Mouse (Mus musculus): ENCODE measurements at regions not wholly inside any gene's neighbourhood (a gene's known extent, or its start where the extent isn't known, plus 50 kb on each side); places are given as distances from the start of the nearest gene placed in this dataset.
"Not testable (repeated sequence)": the region's sequence is repeated elsewhere in the genome, so short reads cannot be mapped to it uniquely, and the experiment has no call there.

- H3K4me2 ChIP-seq: no peak overlapping the region
- H3K4me3 ChIP-seq (ENCODE audit: low read depth, low read length): no peak overlapping the region
- WGBS (ENCODE audit: insufficient replicate concordance): 63% methylated on average over 6 of the region's 6 CpGs
- no peak overlapping the region for H3K9ac ChIP-seq (ENCODE audit: low read depth, low read length)
- no peaks in the 10 kb centered on the region for H3K4me1 ChIP-seq (ENCODE audit: control insufficient read depth, insufficient read depth, low read length)
- H3K27ac ChIP-seq (ENCODE audit: low read depth, low read length): no peak overlapping the region
- no peaks in the 10 kb centered on the region for H3K36me3 ChIP-seq (ENCODE audit: control insufficient read depth, insufficient read depth, low read length)
- H3K27me3 ChIP-seq (ENCODE audit: control insufficient read depth, insufficient read depth, low read length): no peaks in the 10 kb centered on the region
- no peak for ATAC-seq (replicated peaks; ENCODE audit: insufficient number of reproducible peaks, low FRiP score, low TSS enrichment)
- no peaks in the 10 kb centered on the region for H3K9me3 ChIP-seq (replicated peaks; ENCODE audit: control insufficient read depth, low read length)
Measured at GRCm38 (mm10) chr7:96017112-96017884, 153.7 kb upstream of the Tenm4 start.

GRCm38 (mm10) chr7:96024048-96024447, 147.0 kb upstream of the Tenm4 start:
- Histone ChIP-seq H3K9ac (ENCODE audit: low read depth, low read length) (no peak overlapping the region), H3K4me3 (ENCODE audit: low read depth, low read length) (no peak overlapping the region), H3K36me3 (ENCODE audit: control insufficient read depth, insufficient read depth, low read length) (no peaks in the 10 kb centered on the region), H3K4me1 (ENCODE audit: control insufficient read depth, insufficient read depth, low read length) (no peaks in the 10 kb centered on the region), H3K27me3 (ENCODE audit: control insufficient read depth, insufficient read depth, low read length) (no peaks in the 10 kb centered on the region), H3K27ac (ENCODE audit: low read depth, low read length) (no peak overlapping the region), H3K4me2 (no peak overlapping the region), H3K9me3 (replicated peaks; ENCODE audit: control insufficient read depth, low read length) (no peaks in the 10 kb centered on the region; the same call in 1 of the 2 replicates)
- ATAC-seq (replicated peaks; ENCODE audit: insufficient number of reproducible peaks, low FRiP score, low TSS enrichment): no peak
- 75% methylated on average over 3 of the region's 3 CpGs for WGBS (ENCODE audit: insufficient replicate concordance)

- Histone ChIP-seq H3K4me1 (ENCODE audit: control insufficient read depth, insufficient read depth, low read length) (no peaks in the 10 kb centered on the region), H3K9ac (ENCODE audit: low read depth, low read length) (no peak overlapping the region), H3K4me3 (ENCODE audit: low read depth, low read length) (no peak overlapping the region), H3K9me3 (replicated peaks; ENCODE audit: control insufficient read depth, low read length) (no peaks in the 10 kb centered on the region; the same call in 1 of the 2 replicates), H3K27me3 (ENCODE audit: control insufficient read depth, insufficient read depth, low read length) (no peaks in the 10 kb centered on the region), H3K27ac (ENCODE audit: low read depth, low read length) (no peak overlapping the region), H3K36me3 (ENCODE audit: control insufficient read depth, insufficient read depth, low read length) (no peaks in the 10 kb centered on the region), H3K4me2 (no peak overlapping the region)
- WGBS (ENCODE audit: insufficient replicate concordance): 77% methylated on average over 6 of the region's 6 CpGs
- ATAC-seq (replicated peaks; ENCODE audit: insufficient number of reproducible peaks, low FRiP score, low TSS enrichment): no peak
Measured at GRCm38 (mm10) chr7:96026781-96027418, 144.1 kb upstream of the Tenm4 start.

- Histone ChIP-seq H3K4me1 (ENCODE audit: control insufficient read depth, insufficient read depth, low read length) (no peaks in the 10 kb centered on the region), H3K27me3 (ENCODE audit: control insufficient read depth, insufficient read depth, low read length) (no peaks in the 10 kb centered on the region), H3K4me2 (no peak overlapping the region), H3K36me3 (ENCODE audit: control insufficient read depth, insufficient read depth, low read length) (no peaks in the 10 kb centered on the region), H3K27ac (ENCODE audit: low read depth, low read length) (no peak overlapping the region), H3K4me3 (ENCODE audit: low read depth, low read length) (no peak overlapping the region), H3K9ac (ENCODE audit: low read depth, low read length) (no peak overlapping the region), H3K9me3 (replicated peaks; ENCODE audit: control insufficient read depth, low read length) (no peaks in the 10 kb centered on the region)
- WGBS (ENCODE audit: insufficient replicate concordance): 88% methylated on average over 4 of the region's 4 CpGs
- ATAC-seq (replicated peaks; ENCODE audit: insufficient number of reproducible peaks, low FRiP score, low TSS enrichment): no peak
Measured at GRCm38 (mm10) chr7:96033636-96034035, 137.4 kb upstream of the Tenm4 start.

GRCm38 (mm10) chr7:96035456-96035855, 135.6 kb upstream of the Tenm4 start:
- H3K36me3 ChIP-seq (ENCODE audit: control insufficient read depth, insufficient read depth, low read length): no peaks in the 10 kb centered on the region
- 48% methylated on average over 2 of the region's 2 CpGs for WGBS (ENCODE audit: insufficient replicate concordance)
- no peaks in the 10 kb centered on the region for H3K9me3 ChIP-seq (replicated peaks; ENCODE audit: control insufficient read depth, low read length)
- no peak overlapping the region for H3K4me2 ChIP-seq
- no peaks in the 10 kb centered on the region for H3K4me1 ChIP-seq (ENCODE audit: control insufficient read depth, insufficient read depth, low read length)
- no peak overlapping the region for H3K4me3 ChIP-seq (ENCODE audit: low read depth, low read length)
- no peak for ATAC-seq (replicated peaks; ENCODE audit: insufficient number of reproducible peaks, low FRiP score, low TSS enrichment)
- no peaks in the 10 kb centered on the region for H3K27me3 ChIP-seq (ENCODE audit: control insufficient read depth, insufficient read depth, low read length)
- no peak overlapping the region for H3K9ac ChIP-seq (ENCODE audit: low read depth, low read length)
- H3K27ac ChIP-seq (ENCODE audit: low read depth, low read length): no peak overlapping the region

GRCm38 (mm10) chr7:96039628-96040027, 131.4 kb upstream of the Tenm4 start:
- Histone ChIP-seq H3K4me1 (ENCODE audit: control insufficient read depth, insufficient read depth, low read length) (no peaks in the 10 kb centered on the region), H3K36me3 (ENCODE audit: control insufficient read depth, insufficient read depth, low read length) (no peaks in the 10 kb centered on the region), H3K9me3 (replicated peaks; ENCODE audit: control insufficient read depth, low read length) (peaks cover 3% of the 10 kb centered on the region; the same call in 1 of the 2 replicates), H3K27me3 (ENCODE audit: control insufficient read depth, insufficient read depth, low read length) (no peaks in the 10 kb centered on the region), H3K4me3 (ENCODE audit: low read depth, low read length) (no peak overlapping the region), H3K27ac (ENCODE audit: low read depth, low read length) (no peak overlapping the region), H3K4me2 (no peak overlapping the region), H3K9ac (ENCODE audit: low read depth, low read length) (no peak overlapping the region)
- no peak for ATAC-seq (replicated peaks; ENCODE audit: insufficient number of reproducible peaks, low FRiP score, low TSS enrichment)
- WGBS (ENCODE audit: insufficient replicate concordance): 59% methylated on average over 6 of the region's 6 CpGs

GRCm38 (mm10) chr7:96041806-96042205, 129.2 kb upstream of the Tenm4 start:
- Histone ChIP-seq H3K4me3 (ENCODE audit: low read depth, low read length) (no peak overlapping the region), H3K36me3 (ENCODE audit: control insufficient read depth, insufficient read depth, low read length) (no peaks in the 10 kb centered on the region), H3K9ac (ENCODE audit: low read depth, low read length) (no peak overlapping the region), H3K4me1 (ENCODE audit: control insufficient read depth, insufficient read depth, low read length) (no peaks in the 10 kb centered on the region), H3K27me3 (ENCODE audit: control insufficient read depth, insufficient read depth, low read length) (no peaks in the 10 kb centered on the region), H3K4me2 (no peak overlapping the region), H3K9me3 (replicated peaks; ENCODE audit: control insufficient read depth, low read length) (peaks cover 4% of the 10 kb centered on the region; the same call in 1 of the 2 replicates), H3K27ac (ENCODE audit: low read depth, low read length) (no peak overlapping the region)
- ATAC-seq (replicated peaks; ENCODE audit: insufficient number of reproducible peaks, low FRiP score, low TSS enrichment): no peak
- 66% methylated on average over 4 of the region's 4 CpGs for WGBS (ENCODE audit: insufficient replicate concordance)

- Histone ChIP-seq H3K4me3 (ENCODE audit: low read depth, low read length) (no peak overlapping the region), H3K27me3 (ENCODE audit: control insufficient read depth, insufficient read depth, low read length) (no peaks in the 10 kb centered on the region), H3K4me2 (no peak overlapping the region), H3K9ac (ENCODE audit: low read depth, low read length) (no peak overlapping the region), H3K4me1 (ENCODE audit: control insufficient read depth, insufficient read depth, low read length) (no peaks in the 10 kb centered on the region), H3K9me3 (replicated peaks; ENCODE audit: control insufficient read depth, low read length) (no peaks in the 10 kb centered on the region), H3K27ac (ENCODE audit: low read depth, low read length) (no peak overlapping the region), H3K36me3 (ENCODE audit: control insufficient read depth, insufficient read depth, low read length) (no peaks in the 10 kb centered on the region)
- WGBS (ENCODE audit: insufficient replicate concordance): 76% methylated on average over 1 of the region's 1 CpGs
- ATAC-seq (replicated peaks; ENCODE audit: insufficient number of reproducible peaks, low FRiP score, low TSS enrichment): no peak
Measured at GRCm38 (mm10) chr7:96051631-96052030, 119.4 kb upstream of the Tenm4 start.

GRCm38 (mm10) chr7:96061599-96061998, 109.4 kb upstream of the Tenm4 start:
- WGBS (ENCODE audit: insufficient replicate concordance): 29% methylated on average over 1 of the region's 1 CpGs
- H3K4me1 ChIP-seq (ENCODE audit: control insufficient read depth, insufficient read depth, low read length); H3K9ac ChIP-seq (ENCODE audit: low read depth, low read length); H3K36me3 ChIP-seq (ENCODE audit: control insufficient read depth, insufficient read depth, low read length); ATAC-seq (replicated peaks; ENCODE audit: insufficient number of reproducible peaks, low FRiP score, low TSS enrichment); H3K4me3 ChIP-seq (ENCODE audit: low read depth, low read length); H3K9me3 ChIP-seq (replicated peaks; ENCODE audit: control insufficient read depth, low read length); H3K27me3 ChIP-seq (ENCODE audit: control insufficient read depth, insufficient read depth, low read length); H3K4me2 ChIP-seq; H3K27ac ChIP-seq (ENCODE audit: low read depth, low read length): not testable (repeated sequence)

Measured in heart, embryonic 11.5 days (tissue).